Mouse (Mus musculus) limb, embryonic 13.5 days (tissue): Measurements from ENCODE around the gene Gorab. TPM values are rescaled to one million over a fixed set of nuclear protein-coding genes. Genes with fewer than 3 reads are reported as not detected.

Experiments
- ATAC-seq: fragments of 200-750 bp; cut with Nextera tagmentation; 2 replicates; pipeline ENCODE4 v1.8.0; 2017; ENCODE audit warnings: low read depth, moderate number of reproducible peaks, moderate TSS enrichment; ENCODE audit not compliant: low FRiP score
- H3K27ac ChIP-seq: fragments of 300-500 bp; sonication (generic); 2 replicates; pipeline ENCODE4 v1.5.1; 2015; ENCODE audit warnings: inconsistent platforms, mild to moderate bottlenecking, moderate library complexity
- H3K27me3 ChIP-seq: fragments of 300-500 bp; sonication (generic); 2 replicates; pipeline ENCODE4 v1.6.1; 2015; ENCODE audit warnings: mild to moderate bottlenecking, inconsistent platforms
- H3K36me3 ChIP-seq: fragments of 300-500 bp; sonication (generic); 2 replicates; pipeline ENCODE4 v1.6.1; 2015; ENCODE audit warnings: inconsistent platforms, mild to moderate bottlenecking, moderate library complexity
- H3K4me1 ChIP-seq: fragments of 300-500 bp; sonication (generic); 2 replicates; pipeline ENCODE4 v1.6.1; 2015; ENCODE audit warnings: inconsistent platforms
- H3K4me2 ChIP-seq: fragments of 300-500 bp; sonication (generic); replicated peaks from 2 replicates; pipeline ENCODE4 v1.6.1; 2015; ENCODE audit warnings: inconsistent platforms, mild to moderate bottlenecking, moderate library complexity
- H3K4me3 ChIP-seq: fragments of 300-500 bp; sonication (generic); 2 replicates; pipeline ENCODE4 v1.5.1; 2015; ENCODE audit warnings: moderate library complexity, mild to moderate bottlenecking, inconsistent platforms
- H3K9ac ChIP-seq: fragments of 300-500 bp; sonication (generic); 2 replicates; pipeline ENCODE4 v1.6.1; 2015; ENCODE audit warnings: mild to moderate bottlenecking, inconsistent platforms
- H3K9me3 ChIP-seq: fragments of 300-500 bp; sonication (generic); 2 replicates; pipeline ENCODE4 v1.6.1; 2016; ENCODE audit warnings: inconsistent platforms
- WGBS: fragments of 180-500 bp; shearing (Covaris S2); methylation state at CpG from one replicate; pipeline ENCODE4 v1.1.7; 2015; 5-methylcytosine and 5-hydroxymethylcytosine counted together
- polyA plus RNA-seq: library from polyadenylated mRNA; unstranded; fragments of >200 nt; fragmentation: Nextera tagmentation; extraction: Ambion mirVana; gene quantifications from 2 replicates; pipeline ENCODE4 v1.2.1, GENCODE M21; 2015

The Gorab gene
- polyA plus RNA-seq: 35.2 and 35.6 TPM in 2 replicates

DNA sequence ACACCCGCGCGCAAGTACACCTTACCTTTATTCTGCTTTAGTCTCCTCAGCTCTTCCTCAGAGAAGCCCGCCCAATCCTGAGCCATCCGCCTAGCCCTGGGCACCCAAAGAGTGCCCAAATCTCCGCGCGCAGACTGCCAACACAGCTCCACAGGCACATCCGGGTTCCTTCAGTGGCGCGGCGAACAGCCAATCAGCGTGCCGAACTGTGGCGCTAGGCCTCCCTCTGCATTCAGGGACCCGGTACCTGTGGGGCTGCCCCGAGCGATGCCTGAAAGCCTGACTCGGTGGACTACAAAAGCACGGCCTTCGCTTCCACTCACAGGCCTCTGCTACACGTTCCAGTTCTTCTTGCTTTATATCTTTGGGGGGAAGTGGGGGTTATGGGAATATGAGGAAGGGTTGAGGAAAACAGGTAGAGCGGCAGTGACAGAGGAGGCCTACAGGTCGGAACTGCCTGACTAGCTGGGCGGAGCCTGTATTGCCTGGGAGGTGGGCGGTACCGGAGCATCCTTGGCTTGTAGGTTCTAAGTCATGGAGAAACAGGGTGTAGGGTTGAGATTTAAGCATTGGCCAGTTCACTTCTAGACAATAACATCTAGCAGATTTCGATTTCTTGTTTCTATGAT lies at the start of gene Gorab:
Gene Gorab (minus strand): TSS at position 172 of the 629 bp plus-strand sequence.
- under 1% methylated on average over 28 of the region's 28 CpGs for WGBS
- H3K9ac ChIP-seq: peak within 1 kb of the TSS; percentile 80
- H3K27ac ChIP-seq: peak within 1 kb of the TSS; percentile 76
- no peaks in the 10 kb centered on the region for H3K36me3 ChIP-seq
- peak within 1 kb of the TSS; percentile 77 for H3K4me3 ChIP-seq
- no peaks in the 10 kb centered on the region for H3K9me3 ChIP-seq
- peak within 1 kb of the TSS; percentile 88 for H3K4me2 ChIP-seq
- peaks cover 24% of the 10 kb centered on the region for H3K4me1 ChIP-seq
- no peaks in the 10 kb centered on the region for H3K27me3 ChIP-seq
- peak; percentile 100 for ATAC-seq

GRCm38 (mm10) chr1:163443832-163444231 lies 40.4 kb upstream of the Gorab start:
- H3K4me2 ChIP-seq: peak overlapping the region; percentile 36
- H3K9ac ChIP-seq: no peak overlapping the region
- H3K4me3 ChIP-seq: no peak overlapping the region
- H3K9me3 ChIP-seq: no peaks in the 10 kb centered on the region
- 2% methylated on average over 3 of the region's 3 CpGs for WGBS
- H3K27me3 ChIP-seq: no peaks in the 10 kb centered on the region
- H3K4me1 ChIP-seq: peaks cover 33% of the 10 kb centered on the region
- ATAC-seq: peak; percentile 69; the same call in 1 of the 2 replicates
- H3K27ac ChIP-seq: peak overlapping the region; percentile 39; the same call in 1 of the 2 replicates
- H3K36me3 ChIP-seq: no peaks in the 10 kb centered on the region

- no peak for ATAC-seq
- WGBS: 88% methylated on average over 2 of the region's 2 CpGs
- peaks cover 25% of the 10 kb centered on the region for H3K4me1 ChIP-seq
These were observed 35.5 kb upstream of the Gorab start for GRCm38 (mm10) chr1:163439002-163439401.

DNA sequence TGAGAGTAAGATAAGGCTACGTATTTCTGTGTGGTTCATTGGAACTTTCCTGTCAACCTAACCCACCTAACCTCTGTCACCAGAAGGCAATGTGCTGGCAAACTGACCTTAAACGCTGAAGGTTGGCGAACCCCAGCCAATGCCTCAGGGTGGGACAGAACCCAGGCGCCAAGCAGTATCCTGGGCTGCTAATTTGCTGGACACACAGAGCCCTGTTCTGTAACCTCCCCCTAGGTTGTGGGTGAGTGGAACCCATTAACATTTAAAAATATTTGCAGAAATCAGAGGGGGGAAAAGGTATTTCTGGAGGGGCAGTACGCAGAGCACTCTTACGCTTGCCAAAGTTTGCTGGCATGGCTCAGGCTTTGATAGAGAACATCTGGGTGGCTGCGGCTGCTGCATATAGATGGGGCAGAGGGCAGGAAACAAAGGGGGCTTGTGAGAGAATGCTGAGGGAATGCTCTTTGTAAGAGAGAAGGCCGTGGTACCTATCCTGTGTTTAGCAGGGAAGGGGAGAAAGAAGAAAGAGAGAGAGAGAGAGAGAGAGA lies 20.1 kb upstream of the Gorab start:
- Histone ChIP-seq H3K36me3 (no peaks in the 10 kb centered on the region), H3K4me2 (peak overlapping the region; percentile 16; the same call in 1 of the 2 replicates), H3K4me3 (no peak overlapping the region), H3K9me3 (no peaks in the 10 kb centered on the region), H3K27ac (peak overlapping the region; percentile 73), H3K4me1 (peaks cover 25% of the 10 kb centered on the region), H3K9ac (no peak overlapping the region), H3K27me3 (no peaks in the 10 kb centered on the region)
- WGBS: 27% methylated on average over 8 of the region's 8 CpGs
- ATAC-seq: peak; percentile 87

More at GRCm38 (mm10) chr1:163439002-163439401, 35.5 kb upstream of the Gorab start:
- no peak overlapping the region for H3K27ac ChIP-seq
- H3K9ac ChIP-seq: no peak overlapping the region
- H3K4me2 ChIP-seq: no peak overlapping the region
- H3K9me3 ChIP-seq: peaks cover 4% of the 10 kb centered on the region; the same call in 1 of the 2 replicates
- no peaks in the 10 kb centered on the region for H3K36me3 ChIP-seq
- H3K4me3 ChIP-seq: no peak overlapping the region
- no peaks in the 10 kb centered on the region for H3K27me3 ChIP-seq

GRCm38 (mm10) chr1:163417191-163417590 lies 13.7 kb upstream of the Gorab start:
- H3K27ac ChIP-seq: no peak overlapping the region
- no peaks in the 10 kb centered on the region for H3K36me3 ChIP-seq
- ATAC-seq: peak; percentile 59
- H3K4me3 ChIP-seq: no peak overlapping the region
- 25% methylated on average over 2 of the region's 2 CpGs for WGBS
- H3K9ac ChIP-seq: no peak overlapping the region
- no peak overlapping the region for H3K4me2 ChIP-seq
- H3K4me1 ChIP-seq: peaks cover 22% of the 10 kb centered on the region
- H3K27me3 ChIP-seq: no peaks in the 10 kb centered on the region
- no peaks in the 10 kb centered on the region for H3K9me3 ChIP-seq

DNA sequence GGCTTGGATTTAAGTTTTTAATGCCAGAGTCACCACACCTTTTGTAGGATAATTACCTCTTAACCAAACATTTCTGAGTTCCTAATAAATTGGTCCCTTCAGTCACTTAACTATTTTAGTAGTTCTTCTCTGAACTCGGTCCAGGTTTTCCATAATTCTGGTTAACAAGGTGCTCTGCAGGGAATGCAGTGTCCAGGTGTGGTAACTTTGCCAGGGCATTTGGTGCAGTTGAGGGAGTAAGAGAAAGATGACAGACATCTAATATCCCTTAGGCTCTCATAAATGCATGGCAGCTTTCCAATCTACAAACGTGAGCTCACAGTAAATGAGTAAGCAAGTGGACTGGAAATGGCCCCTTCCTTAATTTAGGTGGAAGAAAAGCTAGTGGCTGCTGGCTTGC lies 10.7 kb upstream of the Gorab start:
- no peak overlapping the region for H3K4me3 ChIP-seq
- peak overlapping the region; percentile 11; the same call in 1 of the 2 replicates for H3K4me2 ChIP-seq
- peak; percentile 55; the same call in 1 of the 2 replicates for ATAC-seq
- H3K9ac ChIP-seq: no peak overlapping the region
- no peaks in the 10 kb centered on the region for H3K36me3 ChIP-seq
- 27% methylated on average over 2 of the region's 2 CpGs for WGBS
- no peaks in the 10 kb centered on the region for H3K27me3 ChIP-seq
- peaks cover 26% of the 10 kb centered on the region for H3K4me1 ChIP-seq
- no peak overlapping the region for H3K27ac ChIP-seq
- no peaks in the 10 kb centered on the region for H3K9me3 ChIP-seq

GRCm38 (mm10) chr1:163406203-163406602 lies 2.7 kb upstream of the Gorab start:
- H3K9me3 ChIP-seq: no peaks in the 10 kb centered on the region
- 77% methylated on average over 3 of the region's 3 CpGs for WGBS
- H3K27ac ChIP-seq: no peak overlapping the region
- peaks cover 15% of the 10 kb centered on the region for H3K4me1 ChIP-seq
- no peak overlapping the region for H3K4me2 ChIP-seq
- H3K36me3 ChIP-seq: no peaks in the 10 kb centered on the region
- ATAC-seq: no peak
- no peak overlapping the region for H3K9ac ChIP-seq
- no peak overlapping the region for H3K4me3 ChIP-seq
- no peaks in the 10 kb centered on the region for H3K27me3 ChIP-seq

GRCm38 (mm10) chr1:163391321-163391720 lies 12.1 kb downstream of the Gorab start:
- H3K27me3 ChIP-seq: no peaks in the 10 kb centered on the region

DNA sequence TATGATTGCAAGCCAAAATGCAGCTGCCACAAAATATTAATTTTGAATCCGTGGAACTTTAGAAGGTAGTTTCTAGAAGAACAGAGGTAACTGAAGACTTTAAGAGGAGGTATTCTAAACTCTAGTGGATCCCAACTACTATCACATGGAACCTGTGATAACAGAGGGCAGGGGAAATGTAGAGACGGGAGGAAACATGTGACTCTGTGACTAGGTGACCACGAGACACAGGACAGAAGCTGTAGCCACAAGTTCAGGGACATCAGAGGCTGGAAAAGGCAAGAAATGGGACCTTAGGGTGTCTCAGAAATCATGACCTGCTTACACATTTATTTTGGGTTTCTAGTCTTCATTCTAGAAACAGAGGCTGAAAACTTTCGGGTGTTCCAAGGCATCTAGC lies 13.4 kb downstream of the Gorab start:
- no peaks in the 10 kb centered on the region for H3K4me1 ChIP-seq
- no peak overlapping the region for H3K9ac ChIP-seq
- H3K9me3 ChIP-seq: no peaks in the 10 kb centered on the region
- 84% methylated on average over 4 of the region's 4 CpGs for WGBS
- H3K36me3 ChIP-seq: peaks cover 72% of the 10 kb centered on the region
- H3K4me2 ChIP-seq: no peak overlapping the region
- H3K27me3 ChIP-seq: no peaks in the 10 kb centered on the region
- H3K27ac ChIP-seq: no peak overlapping the region
- H3K4me3 ChIP-seq: no peak overlapping the region
- no peak for ATAC-seq

More at GRCm38 (mm10) chr1:163391321-163391720, 12.1 kb downstream of the Gorab start:
- WGBS: 58% methylated on average over 6 of the region's 6 CpGs
- ATAC-seq: no peak
- Histone ChIP-seq H3K4me2 (no peak overlapping the region), H3K4me1 (no peaks in the 10 kb centered on the region), H3K4me3 (no peak overlapping the region), H3K36me3 (peaks cover 70% of the 10 kb centered on the region), H3K9ac (no peak overlapping the region), H3K27ac (no peak overlapping the region), H3K9me3 (no peaks in the 10 kb centered on the region)

- peaks cover 6% of the 10 kb centered on the region; the same call in 1 of the 2 replicates for H3K4me1 ChIP-seq
- no peak for ATAC-seq
- WGBS: 85% methylated on average over 9 of the region's 9 CpGs
- no peak overlapping the region for H3K9ac ChIP-seq
- no peaks in the 10 kb centered on the region for H3K27me3 ChIP-seq
- no peak overlapping the region for H3K4me3 ChIP-seq
- no peaks in the 10 kb centered on the region for H3K9me3 ChIP-seq
- no peak overlapping the region for H3K4me2 ChIP-seq
- H3K27ac ChIP-seq: no peak overlapping the region
- peaks cover 53% of the 10 kb centered on the region for H3K36me3 ChIP-seq
These were observed 17.3 kb downstream of the Gorab start for GRCm38 (mm10) chr1:163386196-163386595.

- peaks cover 6% of the 10 kb centered on the region; the same call in 1 of the 2 replicates for H3K4me1 ChIP-seq
- WGBS: 39% methylated on average over 5 of the region's 5 CpGs
- H3K4me3 ChIP-seq: no peak overlapping the region
- H3K9ac ChIP-seq: no peak overlapping the region
- 0 out of 2 replicates have a peak overlapping the region, but pooled peaks have one; percentile 7 for H3K27ac ChIP-seq
- H3K27me3 ChIP-seq: no peaks in the 10 kb centered on the region
- H3K36me3 ChIP-seq: peaks cover 41% of the 10 kb centered on the region
- no peak; the same call in 1 of the 2 replicates for ATAC-seq
- H3K4me2 ChIP-seq: no peak overlapping the region
- no peaks in the 10 kb centered on the region for H3K9me3 ChIP-seq
These were observed 19.9 kb downstream of the Gorab start for GRCm38 (mm10) chr1:163383442-163384027.

DNA sequence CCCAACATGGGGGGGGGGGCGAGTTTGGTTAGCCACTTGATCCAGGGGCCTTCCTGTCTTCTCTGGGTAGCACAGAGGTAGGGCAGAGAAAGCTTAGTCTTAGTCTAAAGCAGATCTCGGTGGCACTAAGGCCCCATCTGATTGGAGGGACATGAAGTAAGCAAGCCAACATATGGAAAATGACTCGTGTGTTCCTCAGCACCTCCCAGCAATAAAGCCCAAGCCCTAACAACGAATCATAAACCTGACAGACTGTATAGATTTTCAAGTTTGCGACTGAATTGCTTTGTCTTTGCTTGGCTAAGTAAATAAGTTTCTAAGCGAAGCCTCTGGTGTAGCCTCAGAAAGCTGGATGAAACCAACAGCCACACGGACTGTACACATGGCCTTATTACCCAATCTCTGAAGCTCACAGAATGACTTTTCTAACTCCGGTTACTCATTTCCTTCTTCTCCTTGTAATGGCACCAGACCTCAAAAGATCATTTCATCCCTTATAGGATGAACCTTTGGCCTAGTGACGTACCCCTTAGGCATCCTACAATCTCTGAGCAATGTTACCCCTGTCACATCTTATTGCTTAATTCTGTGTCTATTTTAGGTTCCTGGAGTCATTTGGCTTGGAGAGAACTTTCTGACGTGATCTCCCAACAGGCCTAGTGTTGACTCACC lies 21.3 kb downstream of the Gorab start:
- WGBS: 71% methylated on average over 10 of the region's 10 CpGs
- H3K36me3 ChIP-seq: peaks cover 32% of the 10 kb centered on the region
- no peak overlapping the region for H3K27ac ChIP-seq
- H3K9me3 ChIP-seq: no peaks in the 10 kb centered on the region
- H3K27me3 ChIP-seq: no peaks in the 10 kb centered on the region
- ATAC-seq: no peak
- no peak overlapping the region for H3K4me3 ChIP-seq
- H3K4me2 ChIP-seq: no peak overlapping the region
- H3K4me1 ChIP-seq: peaks cover 14% of the 10 kb centered on the region
- H3K9ac ChIP-seq: no peak overlapping the region
